Mouse (Mus musculus): Measurements from ENCODE around the gene Psmb4. TPM values are rescaled to one million over a fixed set of nuclear protein-coding genes. Genes with fewer than 3 reads are reported as not detected.
"Not testable (repeated sequence)": the region's sequence is repeated elsewhere in the genome, so short reads cannot be mapped to it uniquely, and the experiment has no call there.

The Psmb4 gene
- polyA plus RNA-seq (2012; rRNA removed) (127 and 157 TPM in 2 replicates), polyA plus RNA-seq (2014; fragmentation: Nextera tagmentation; extraction: Ambion mirVana) (190 and 203 TPM in 2 replicates)

DNA sequence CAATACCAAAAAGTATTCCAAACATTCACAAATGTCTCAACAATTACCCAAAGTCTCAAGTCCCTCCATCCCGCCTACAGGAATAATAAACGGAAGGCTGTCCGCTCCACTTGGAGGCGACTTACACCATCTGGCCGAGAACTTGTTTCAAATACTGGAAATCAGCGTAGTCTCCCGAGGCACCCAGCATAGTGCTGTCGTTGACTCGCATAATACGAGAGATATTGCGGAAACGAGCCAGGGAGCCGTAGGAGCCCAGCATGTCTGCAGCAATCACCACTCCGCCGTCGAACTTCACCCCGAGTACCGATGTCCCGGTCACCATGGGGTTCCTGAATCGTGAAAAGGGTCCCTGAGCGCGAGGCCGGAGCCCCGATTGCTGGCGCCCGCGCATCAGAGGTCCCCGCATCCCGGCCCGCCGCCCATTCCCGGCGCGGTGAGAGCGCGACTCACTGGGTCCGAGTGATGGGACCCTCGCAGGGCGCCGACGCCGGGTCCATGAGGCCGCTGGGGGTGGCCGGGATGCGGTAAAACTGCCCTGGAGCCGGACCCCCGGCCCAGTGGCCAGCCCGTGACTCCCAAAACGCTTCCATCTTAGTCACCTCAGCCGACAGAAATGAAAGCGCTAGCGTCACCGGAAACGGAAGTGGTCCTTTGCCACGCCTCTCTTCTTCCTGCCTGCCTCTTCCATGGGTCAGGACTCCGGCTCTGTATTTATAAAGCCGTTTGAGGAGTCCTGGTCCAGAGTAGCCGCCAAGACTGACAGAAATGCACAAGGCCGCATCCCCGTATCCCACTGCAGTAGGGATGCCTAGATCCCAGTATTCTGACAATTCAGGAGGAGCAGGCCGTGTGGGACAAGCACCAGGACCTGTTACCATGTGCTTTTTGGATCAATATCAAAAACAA, at the start of gene Psmb4:
Gene Psmb4 (minus strand): TSS at position 646 of the 909 bp plus-strand sequence.
- no peaks in the 10 kb centered on the region for H3K9me3 ChIP-seq (ENCODE audit: control insufficient read depth, low read length)
- DNase-seq (ENCODE audit: low read depth in 3 of 3, low spot score in 3 of 3) = peak; percentile 79 to 82 (median 80)
- WGBS (ENCODE audit: insufficient replicate concordance) = under 1% methylated on average over 61 of the region's 61 CpGs

DNA sequence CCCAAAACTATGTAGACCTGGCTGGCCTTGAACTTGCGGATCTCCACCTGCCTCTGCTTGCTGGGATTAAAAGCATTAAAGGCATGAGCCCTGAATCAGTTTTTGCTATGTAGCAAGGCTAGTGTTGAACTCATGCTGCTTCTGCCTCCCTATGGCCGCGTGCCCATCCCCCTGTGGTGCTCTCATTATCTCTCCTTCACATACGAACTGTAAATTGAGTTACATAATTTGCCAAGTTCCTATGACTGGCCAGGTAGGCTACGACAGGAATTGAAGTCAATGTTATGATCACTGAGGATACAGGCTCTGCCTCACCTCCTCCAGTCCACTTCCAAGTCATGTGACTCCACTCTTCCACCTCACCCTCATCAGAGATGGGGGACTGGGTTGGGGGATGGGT, 49.4 kb upstream of the Psmb4 start:
- H3K27ac ChIP-seq; H3K36me3 ChIP-seq (replicated peaks; ENCODE audit: control insufficient read depth, insufficient read depth, low read depth); H3K4me3 ChIP-seq (ENCODE audit: insufficient read depth in 1 of 2, low read depth in 2 of 2, low read length in 2 of 2); ATAC-seq (ENCODE audit: insufficient read depth); H3K27me3 ChIP-seq (ENCODE audit: control insufficient read depth, insufficient read depth, low read length); H3K9me3 ChIP-seq (ENCODE audit: control insufficient read depth, low read length); DNase-seq (ENCODE audit: low read depth in 3 of 3, low spot score in 3 of 3): not testable (repeated sequence)
- Histone ChIP-seq H3K4me1 (replicated peaks; ENCODE audit: control insufficient read depth in 2 of 2, insufficient read depth in 2 of 2, low read length in 1 of 2) (peaks cover 10 to 38% of the 10 kb centered on the region in 2 experiments), H3K4me2 (ENCODE audit: low read depth) (0 out of 2 replicates have a peak overlapping the region, but pooled peaks have one; percentile 13), H3K9ac (replicated peaks) (0 out of 2 replicates have a peak overlapping the region, but pooled peaks have one; percentile 13)
- TF ChIP-seq EP300 (IDR thresholded peaks at IDR 0.05; ENCODE audit: low read depth) = peak; percentile 59
- 33% methylated on average over 5 of the region's 5 CpGs for WGBS (ENCODE audit: insufficient replicate concordance)

More for the DNA sequence above, at the start of gene Psmb4:
- peaks cover 31% of the 10 kb centered on the region for H3K36me3 ChIP-seq (replicated peaks; ENCODE audit: control insufficient read depth, insufficient read depth, low read depth)
- H3K27ac ChIP-seq = peak within 1 kb of the TSS; percentile 77
- H3K4me3 ChIP-seq (ENCODE audit: insufficient read depth in 1 of 2, low read depth in 2 of 2, low read length in 2 of 2) = peak within 1 kb of the TSS; percentile 94 to 96
- peak within 1 kb of the TSS; percentile 98 for H3K4me2 ChIP-seq (ENCODE audit: low read depth)
- TF ChIP-seq EP300 (IDR thresholded peaks at IDR 0.05; ENCODE audit: low read depth) = no peak
- no peak for TF ChIP-seq CTCF (IDR thresholded peaks at IDR 0.05; ENCODE audit: low read depth)
- peak; percentile 84 for ATAC-seq (ENCODE audit: insufficient read depth)
- H3K27me3 ChIP-seq (ENCODE audit: control insufficient read depth, insufficient read depth, low read length) = no peaks in the 10 kb centered on the region
- H3K4me1 ChIP-seq (replicated peaks; ENCODE audit: control insufficient read depth in 2 of 2, insufficient read depth in 2 of 2, low read length in 1 of 2) = peaks cover 11 to 12% of the 10 kb centered on the region in 2 experiments
- H3K9ac ChIP-seq (replicated peaks) = peak within 1 kb of the TSS; percentile 93

DNA sequence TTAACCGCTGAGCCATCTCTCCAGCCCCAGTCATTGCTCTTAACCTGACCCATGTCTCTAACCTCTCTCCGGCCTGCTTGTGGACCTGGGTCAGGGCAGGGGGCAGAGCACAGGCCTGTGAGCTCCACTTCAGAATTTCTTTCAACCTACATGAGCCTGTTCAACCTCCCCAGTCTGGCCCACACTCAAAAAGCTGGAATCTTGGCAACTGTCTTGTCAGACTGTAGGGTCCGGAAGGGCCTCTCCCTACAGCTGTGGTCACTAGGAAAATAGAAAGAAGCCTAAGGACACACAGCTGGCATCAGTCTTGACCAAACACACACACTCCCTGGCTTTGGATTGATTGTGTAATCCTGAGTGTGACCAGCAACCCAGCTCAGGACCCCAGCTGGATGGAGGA, 48.6 kb upstream of the Psmb4 start:
- 78% methylated on average over 3 of the region's 3 CpGs for WGBS (ENCODE audit: insufficient replicate concordance)
- Histone ChIP-seq H3K4me1 (replicated peaks; ENCODE audit: control insufficient read depth in 2 of 2, insufficient read depth in 2 of 2, low read length in 1 of 2) (peaks cover 10 to 43% of the 10 kb centered on the region in 2 experiments), H3K4me2 (ENCODE audit: low read depth) (peak overlapping the region; percentile 15; the same call in 1 of the 2 replicates)
- not testable (repeated sequence) for ATAC-seq (ENCODE audit: insufficient read depth); H3K9ac ChIP-seq (replicated peaks); H3K27me3 ChIP-seq (ENCODE audit: control insufficient read depth, insufficient read depth, low read length); H3K27ac ChIP-seq; DNase-seq (ENCODE audit: low read depth in 3 of 3, low spot score in 3 of 3); H3K4me3 ChIP-seq (ENCODE audit: insufficient read depth in 1 of 2, low read depth in 2 of 2, low read length in 2 of 2); H3K36me3 ChIP-seq (replicated peaks; ENCODE audit: control insufficient read depth, insufficient read depth, low read depth); H3K9me3 ChIP-seq (ENCODE audit: control insufficient read depth, low read length)

DNA sequence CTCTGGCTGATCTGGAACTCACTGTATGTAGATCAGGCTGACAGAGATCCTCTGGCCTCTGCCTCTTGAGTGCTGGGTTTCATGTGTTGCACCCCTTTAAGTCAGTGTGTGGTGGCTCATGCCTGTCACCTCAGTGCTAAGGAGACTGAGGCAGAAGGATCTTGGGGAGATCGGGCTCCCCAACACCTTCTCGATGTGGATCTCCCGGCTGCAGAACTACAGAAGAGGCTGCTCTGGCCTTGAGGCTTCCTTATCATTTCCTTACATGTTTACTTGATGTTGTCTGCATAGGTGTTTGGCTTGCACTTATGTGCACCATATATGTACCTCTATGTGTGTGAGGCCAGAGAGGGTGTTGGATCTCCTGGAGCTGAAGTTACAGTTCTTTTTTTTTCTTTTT, 47.8 kb upstream of the Psmb4 start:
- not testable (repeated sequence) for H3K36me3 ChIP-seq (replicated peaks; ENCODE audit: control insufficient read depth, insufficient read depth, low read depth); H3K9me3 ChIP-seq (ENCODE audit: control insufficient read depth, low read length); H3K9ac ChIP-seq (replicated peaks); H3K27ac ChIP-seq; H3K4me3 ChIP-seq (ENCODE audit: insufficient read depth in 1 of 2, low read depth in 2 of 2, low read length in 2 of 2); DNase-seq (ENCODE audit: low read depth in 3 of 3, low spot score in 3 of 3); ATAC-seq (ENCODE audit: insufficient read depth); H3K27me3 ChIP-seq (ENCODE audit: control insufficient read depth, insufficient read depth, low read length)
- H3K4me2 ChIP-seq (ENCODE audit: low read depth) = peak overlapping the region; percentile 26
- peaks cover 10 to 45% of the 10 kb centered on the region in 2 experiments for H3K4me1 ChIP-seq (replicated peaks; ENCODE audit: control insufficient read depth in 2 of 2, insufficient read depth in 2 of 2, low read length in 1 of 2)
- WGBS (ENCODE audit: insufficient replicate concordance) = 22% methylated on average over 3 of the region's 3 CpGs

DNA sequence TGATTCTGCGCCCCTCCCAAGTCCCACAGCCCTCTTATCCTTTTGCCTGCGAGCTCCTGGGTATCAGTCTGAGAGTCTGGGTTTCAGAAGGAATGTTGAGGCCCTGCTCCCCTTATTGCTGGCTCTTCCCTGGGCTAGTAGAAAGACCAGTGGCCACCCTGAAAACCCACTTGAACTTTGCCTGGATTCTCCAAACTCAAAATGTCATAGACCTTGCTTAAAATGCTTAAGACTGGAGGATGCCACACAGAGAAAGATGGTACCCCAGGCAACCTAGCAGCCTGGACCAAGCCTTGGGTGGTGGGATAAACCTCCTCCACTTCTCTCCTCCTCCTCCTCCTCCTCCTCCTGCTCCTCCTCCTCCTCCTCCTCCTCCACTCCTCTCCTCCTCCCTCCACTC, 46.8 kb upstream of the Psmb4 start:
- 0 out of 2 replicates have a peak, but pooled peaks have one; percentile 8 for ATAC-seq (ENCODE audit: insufficient read depth)
- not testable (repeated sequence) for H3K27ac ChIP-seq; DNase-seq (ENCODE audit: low read depth in 3 of 3, low spot score in 3 of 3); H3K9ac ChIP-seq (replicated peaks); H3K27me3 ChIP-seq (ENCODE audit: control insufficient read depth, insufficient read depth, low read length); H3K36me3 ChIP-seq (replicated peaks; ENCODE audit: control insufficient read depth, insufficient read depth, low read depth); H3K9me3 ChIP-seq (ENCODE audit: control insufficient read depth, low read length)
- Histone ChIP-seq H3K4me3 (ENCODE audit: insufficient read depth in 1 of 2, low read depth in 2 of 2, low read length in 2 of 2) (peak overlapping the region in 1 of 2 experiments; percentile 54; a peak in 2 of 4 replicates), H3K4me2 (ENCODE audit: low read depth) (peak overlapping the region; percentile 72), H3K4me1 (replicated peaks; ENCODE audit: control insufficient read depth in 2 of 2, insufficient read depth in 2 of 2, low read length in 1 of 2) (peaks cover 10 to 45% of the 10 kb centered on the region in 2 experiments)
- WGBS (ENCODE audit: insufficient replicate concordance) = no CpG with 5 or more reads among the region's 2 CpGs
